Mouse (Mus musculus) heart, postnatal 0 days (tissue): Measurements from ENCODE around the gene Il1rap. TPM values are rescaled to one million over a fixed set of nuclear protein-coding genes. Genes with fewer than 3 reads are reported as not detected.

Experiments
- ATAC-seq: fragments of 200-750 bp; cut with Nextera tagmentation; 2 replicates; pipeline ENCODE4 v1.8.0; 2017; ENCODE audit warnings: low read depth, moderate number of reproducible peaks, moderate library complexity; ENCODE audit not compliant: insufficient read depth
- DNase-seq: peaks from one replicate; pipeline ENCODE4 v3.0.0-alpha.2; 2016; ENCODE audit warnings: low spot score
- H3K27ac ChIP-seq: fragments of 300-500 bp; sonication (generic); 2 replicates; pipeline ENCODE4 v1.5.1; 2014; ENCODE audit warnings: low read depth, mild to moderate bottlenecking
- H3K27me3 ChIP-seq: fragments of 300-500 bp; sonication (generic); 2 replicates; pipeline ENCODE4 v1.6.1; 2014; ENCODE audit warnings: low read length, mixed read lengths; ENCODE audit not compliant: control insufficient read depth, insufficient read depth
- H3K36me3 ChIP-seq: fragments of 300-500 bp; sonication (generic); replicated peaks from 2 replicates; pipeline ENCODE4 v1.6.1; 2014; ENCODE audit warnings: low read length, mixed read lengths; ENCODE audit not compliant: control insufficient read depth, insufficient read depth
- H3K4me1 ChIP-seq: fragments of 300-500 bp; sonication (generic); 2 replicates; pipeline ENCODE4 v1.6.1; 2014; ENCODE audit warnings: antibody characterized with exemption; ENCODE audit not compliant: control insufficient read depth, insufficient read depth
- H3K4me2 ChIP-seq: fragments of 300-500 bp; sonication (generic); 2 replicates; pipeline ENCODE4 v1.6.1; 2014; ENCODE audit warnings: low read depth, mild to moderate bottlenecking, low read length, moderate library complexity
- H3K4me3 ChIP-seq: fragments of 300-500 bp; sonication (generic); 2 replicates; pipeline ENCODE4 v1.5.1; 2014; ENCODE audit warnings: low read depth, low read length
- H3K9ac ChIP-seq: fragments of 300-500 bp; sonication (generic); replicated peaks from 2 replicates; pipeline ENCODE4 v1.6.1; 2014; ENCODE audit warnings: low read depth, low read length, mixed read lengths
- H3K9me3 ChIP-seq: fragments of 300-500 bp; sonication (generic); replicated peaks from 2 replicates; pipeline ENCODE4 v1.6.1; 2016; ENCODE audit warnings: low read length; ENCODE audit not compliant: control insufficient read depth
- CTCF ChIP-seq: IDR thresholded peaks from 2 replicates; pipeline ENCODE4 v1.5.1; 2016; ENCODE audit warnings: antibody characterized with exemption, control low read depth, low read depth
- EP300 ChIP-seq: IDR thresholded peaks from 2 replicates; pipeline ENCODE4 v1.6.1; 2016; ENCODE audit warnings: antibody characterized with exemption, low read depth
- WGBS: fragments of 180-500 bp; shearing (Covaris S2); extraction: QIAGEN DNeasy Blood & Tissue Kit; methylation state at CpG from one replicate; pipeline ENCODE4 v1.1.7; 2014; 5-methylcytosine and 5-hydroxymethylcytosine counted together
- polyA plus RNA-seq: library from polyadenylated mRNA; unstranded; fragments of >200 nt; fragmentation: Nextera tagmentation; extraction: Ambion mirVana; gene quantifications from 2 replicates; pipeline ENCODE4 v1.2.1, GENCODE M21; 2015
- total RNA-seq: library from RNA; depleted of rRNA; stranded (reverse); fragments of >200 nt; gene quantifications from 2 replicates; pipeline ENCODE4 v1.2.3, GENCODE M21; 2014; ENCODE audit warnings: low replicate concordance

Il1rap gene
- total and polyA plus RNA-seq, 2 experiments from 2014 or later, result 1.7 to 4.0 TPM

DNA sequence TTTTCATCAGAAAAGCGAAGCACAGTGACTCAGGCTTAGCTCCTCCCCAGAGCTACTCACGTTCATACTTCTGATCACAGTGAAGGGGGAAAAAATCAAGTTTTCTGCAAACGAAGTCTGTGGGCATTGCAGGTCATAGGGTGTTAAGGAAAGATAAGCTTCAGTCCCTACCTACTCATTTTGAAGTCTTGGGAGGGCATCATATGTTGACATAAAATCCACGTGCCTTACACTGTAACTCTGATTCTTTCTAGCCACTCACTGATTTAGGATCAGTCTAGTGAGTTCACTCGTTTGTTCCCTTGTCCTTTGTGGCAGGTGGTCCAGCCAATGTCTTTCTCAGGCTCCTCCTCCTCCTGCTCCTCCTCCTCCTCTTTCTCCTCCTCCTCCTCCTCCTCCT, 17.1 kb downstream of the Il1rap start:
- DNase-seq (no peak), ATAC-seq (no peak)
- no peak overlapping the region for H3K4me3 ChIP-seq
- H3K27me3 ChIP-seq, result no peaks in the 10 kb centered on the region
- H3K36me3 ChIP-seq, result no peaks in the 10 kb centered on the region
- H3K4me1 ChIP-seq, result peaks cover 6% of the 10 kb centered on the region; the same call in 1 of the 2 replicates
- H3K9ac ChIP-seq, result no peak overlapping the region
- 68% methylated on average over 5 of the region's 5 CpGs for WGBS
- no peak overlapping the region for H3K4me2 ChIP-seq
- no peaks in the 10 kb centered on the region for H3K9me3 ChIP-seq
- no peak for TF ChIP-seq CTCF
- no peak for TF ChIP-seq EP300
- H3K27ac ChIP-seq, result no peak overlapping the region

DNA sequence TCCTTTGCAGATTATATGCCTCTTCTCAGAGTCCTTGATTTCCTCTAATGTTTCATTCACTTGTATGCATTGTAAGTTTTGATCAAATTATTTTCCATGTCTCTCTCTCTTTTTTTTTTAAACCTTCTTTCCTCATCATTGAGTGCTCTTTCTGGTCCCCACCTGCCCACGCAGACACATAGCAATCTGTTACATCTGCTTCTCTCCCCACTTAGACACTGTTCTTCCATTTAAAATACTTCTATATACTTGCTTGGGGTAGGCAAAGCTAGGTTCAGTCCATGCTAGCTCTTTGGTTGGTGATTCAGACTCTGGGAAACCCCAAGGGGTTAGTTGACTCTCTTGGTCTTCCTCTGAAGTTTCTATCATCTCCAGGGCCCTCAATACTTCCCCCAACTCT, 20.0 kb downstream of the Il1rap start:
- TF ChIP-seq CTCF (no peak), EP300 (no peak)
- Histone ChIP-seq H3K36me3 (no peaks in the 10 kb centered on the region), H3K4me3 (no peak overlapping the region), H3K9ac (no peak overlapping the region), H3K4me2 (no peak overlapping the region), H3K27ac (no peak overlapping the region), H3K27me3 (no peaks in the 10 kb centered on the region), H3K9me3 (no peaks in the 10 kb centered on the region), H3K4me1 (peaks cover 6% of the 10 kb centered on the region; the same call in 1 of the 2 replicates)
- ATAC-seq (no peak), DNase-seq (no peak)
- 91% methylated on average over 1 of the region's 1 CpGs for WGBS

DNA sequence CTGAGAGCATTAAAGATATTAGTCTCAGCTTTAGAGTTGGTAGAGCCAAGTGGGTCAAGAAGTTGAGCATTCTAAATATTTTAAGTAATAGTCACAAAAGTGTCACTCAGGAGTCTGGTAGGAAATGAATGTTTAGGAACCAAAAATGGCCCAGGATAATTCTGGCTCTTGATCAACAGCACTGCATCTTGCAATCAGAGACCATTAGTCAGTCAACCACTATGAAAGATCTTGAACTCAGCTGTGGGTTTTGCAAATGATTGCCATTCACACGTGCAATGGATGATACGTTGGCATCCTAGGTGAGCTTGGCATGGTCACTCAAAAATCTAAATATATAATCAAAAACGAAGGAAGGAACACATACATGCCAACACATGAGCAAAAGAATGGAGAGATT, 23.1 kb downstream of the Il1rap start:
- Histone ChIP-seq H3K4me3 (no peak overlapping the region), H3K36me3 (no peaks in the 10 kb centered on the region), H3K9me3 (no peaks in the 10 kb centered on the region), H3K4me1 (no peaks in the 10 kb centered on the region), H3K4me2 (no peak overlapping the region), H3K27me3 (no peaks in the 10 kb centered on the region), H3K27ac (no peak overlapping the region), H3K9ac (no peak overlapping the region)
- no peak for TF ChIP-seq EP300
- TF ChIP-seq CTCF, result no peak
- ATAC-seq, result no peak
- no peak for DNase-seq
- 73% methylated on average over 3 of the region's 3 CpGs for WGBS

DNA sequence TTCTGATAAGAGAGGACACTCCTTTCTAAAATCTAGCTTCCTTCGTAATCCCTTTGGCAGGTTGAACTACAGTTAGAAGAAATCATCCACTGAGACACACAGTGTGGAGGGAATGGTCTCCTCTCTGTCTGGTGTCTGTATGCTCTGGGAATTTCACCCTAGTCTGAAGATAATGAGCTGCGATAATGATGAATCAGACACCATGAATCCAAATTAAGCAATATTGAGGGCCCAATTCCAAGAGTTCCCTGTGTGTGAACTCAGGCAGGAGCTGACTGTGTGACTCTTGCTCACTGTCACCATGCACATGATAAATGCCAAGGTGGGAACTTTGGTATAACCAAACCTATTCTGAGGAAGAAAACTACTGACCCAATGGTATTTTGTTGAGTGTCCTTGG, 26.5 kb downstream of the Il1rap start:
- H3K27ac ChIP-seq, result no peak overlapping the region
- DNase-seq, result no peak
- no peak overlapping the region for H3K9ac ChIP-seq
- TF ChIP-seq CTCF (no peak), EP300 (no peak)
- no peak overlapping the region for H3K4me2 ChIP-seq
- no peak for ATAC-seq
- H3K4me3 ChIP-seq, result no peak overlapping the region
- no peaks in the 10 kb centered on the region for H3K36me3 ChIP-seq
- no peaks in the 10 kb centered on the region for H3K9me3 ChIP-seq
- 74% methylated on average over 2 of the region's 2 CpGs for WGBS
- no peaks in the 10 kb centered on the region for H3K27me3 ChIP-seq
- H3K4me1 ChIP-seq, result no peaks in the 10 kb centered on the region

DNA sequence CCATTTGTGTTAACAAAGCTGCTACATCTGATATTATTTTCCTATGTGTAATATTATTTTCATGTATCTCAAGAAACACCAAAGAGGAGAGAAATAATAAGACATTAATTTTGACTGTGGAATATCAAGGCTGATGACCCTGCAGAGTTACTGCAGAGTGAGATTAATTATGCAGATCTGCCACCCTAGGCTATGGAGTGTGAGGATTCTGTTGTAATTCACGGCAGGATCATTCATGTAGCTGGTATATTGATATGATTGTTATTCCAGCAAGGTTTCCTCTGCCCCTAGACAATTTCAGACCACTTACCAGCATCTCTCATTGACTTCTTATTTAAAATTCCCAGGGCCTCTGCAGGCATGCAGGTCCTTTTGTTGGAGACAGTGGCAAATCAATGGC, 29.0 kb downstream of the Il1rap start:
- H3K27me3 ChIP-seq, result no peaks in the 10 kb centered on the region
- no peak overlapping the region for H3K4me2 ChIP-seq
- 64% methylated on average over 1 of the region's 1 CpGs for WGBS
- ATAC-seq (no peak), DNase-seq (no peak)
- H3K4me1 ChIP-seq, result no peaks in the 10 kb centered on the region
- no peaks in the 10 kb centered on the region for H3K36me3 ChIP-seq
- no peak overlapping the region for H3K27ac ChIP-seq
- no peak for TF ChIP-seq EP300
- no peak for TF ChIP-seq CTCF
- H3K9me3 ChIP-seq, result no peaks in the 10 kb centered on the region
- no peak overlapping the region for H3K4me3 ChIP-seq
- no peak overlapping the region for H3K9ac ChIP-seq

DNA sequence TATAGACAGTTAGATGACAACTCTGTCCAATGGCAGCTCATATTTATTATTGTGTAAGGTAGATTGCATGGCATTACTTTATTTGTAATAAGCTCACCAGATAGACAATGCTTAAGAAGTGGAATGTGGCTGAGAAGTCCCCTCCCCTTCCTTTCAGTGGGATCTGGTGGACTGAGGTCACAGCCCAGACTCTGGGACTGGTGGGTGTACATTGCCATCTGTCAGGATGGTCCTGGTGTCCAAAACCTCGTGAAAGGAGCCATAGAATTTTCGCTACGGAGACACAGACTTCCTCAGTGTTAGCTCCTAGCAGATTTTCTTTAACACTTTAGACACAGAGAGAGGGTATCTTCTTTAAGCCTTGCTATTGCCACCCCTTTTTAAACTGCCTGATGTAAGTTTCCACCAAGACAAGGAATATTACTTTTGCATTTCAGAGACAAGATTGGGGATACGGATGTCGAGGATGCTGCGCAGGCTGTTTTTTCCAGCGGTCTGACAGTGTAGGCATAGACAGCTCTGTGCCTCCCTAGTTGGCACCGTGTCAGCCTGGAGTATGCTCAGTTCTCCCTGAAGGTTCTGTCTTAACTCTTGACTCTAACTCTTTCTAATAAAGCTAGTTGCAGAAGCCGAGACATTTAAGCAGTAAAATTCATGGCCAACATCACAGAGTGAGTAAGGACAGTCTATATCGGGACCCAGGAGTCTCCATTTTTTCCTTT, 31.2 kb downstream of the Il1rap start:
- Histone ChIP-seq H3K4me2 (no peak overlapping the region), H3K4me1 (no peaks in the 10 kb centered on the region), H3K36me3 (no peaks in the 10 kb centered on the region), H3K27me3 (no peaks in the 10 kb centered on the region), H3K27ac (no peak overlapping the region), H3K4me3 (no peak overlapping the region), H3K9me3 (no peaks in the 10 kb centered on the region), H3K9ac (no peak overlapping the region)
- no peak for TF ChIP-seq CTCF
- 81% methylated on average over 10 of the region's 10 CpGs for WGBS
- DNase-seq, result no peak
- ATAC-seq, result no peak
